Comparison of ENCODE assay signal across 23 mouse cellular contexts in the genomic region with DNA sequence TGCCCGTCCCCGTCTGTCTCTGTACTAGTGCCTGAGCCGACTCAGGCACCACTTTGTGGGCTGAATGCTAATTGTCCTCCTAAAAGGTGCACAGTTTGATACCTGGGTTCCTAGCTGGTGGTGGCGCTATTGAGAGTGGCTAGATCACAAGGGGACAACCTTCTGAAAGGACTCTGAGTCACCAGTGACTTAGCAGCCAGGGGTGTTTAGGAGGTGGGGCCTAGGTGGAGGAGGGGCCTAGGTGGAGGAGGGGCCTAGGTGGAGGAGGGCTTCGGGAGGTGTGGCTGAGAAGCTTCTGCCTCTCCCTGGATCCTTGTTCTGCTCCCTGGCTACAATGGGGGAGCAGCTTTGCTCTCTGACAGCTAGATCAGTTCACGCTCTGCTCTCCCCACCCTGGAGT. TPM values are rescaled to one million over a fixed set of nuclear protein-coding genes. Genes with fewer than 3 reads are reported as not detected.
DNase-seq lines count a peak whose midpoint lies in the region; ATAC-seq lines count a peak whose summit lies in the region.
"Had no signal": no experiment of that assay in that cellular context is flagged by ENCODE, and none has a peak within 500 bp of the region (broad histone marks: within the 10 kb centered on the region; RNA-seq: fewer than 3 reads in every experiment).

No protein-coding gene starts in this region.

- no peak overlapping the region for H3K9ac ChIP-seq in intestine, embryonic 15.5 days
- H3K9ac ChIP-seq in intestine, embryonic 16.5 days (ENCODE audit: low read depth, low read length): no peak overlapping the region
- H3K9ac ChIP-seq in liver, embryonic 13.5 days: no peak overlapping the region
- H3K9ac ChIP-seq: embryonic facial prominence, embryonic 15.5 days; forebrain, embryonic 13.5 days; lung, embryonic 15.5 days had no signal

- no peaks in the 10 kb centered on the region for H3K9me3 ChIP-seq in intestine, embryonic 15.5 days
- H3K9me3 ChIP-seq in intestine, embryonic 16.5 days (ENCODE audit: control insufficient read depth, low read length): no peaks in the 10 kb centered on the region
- no peaks in the 10 kb centered on the region for H3K9me3 ChIP-seq in liver, embryonic 13.5 days (replicated peaks)
- H3K9me3 ChIP-seq in midbrain, embryonic 10.5 days (replicated peaks): no peaks in the 10 kb centered on the region
- H3K9me3 ChIP-seq: embryonic facial prominence, embryonic 15.5 days; forebrain, embryonic 13.5 days; lung, embryonic 15.5 days had no signal

- H3K4me1 ChIP-seq in intestine, embryonic 15.5 days (replicated peaks): 0 out of 2 replicates have a peak, but pooled peaks cover 4% of the 10 kb centered on the region
- no peaks in the 10 kb centered on the region for H3K4me1 ChIP-seq in intestine, embryonic 16.5 days (ENCODE audit: control insufficient read depth, insufficient read depth, low read length)
- H3K4me1 ChIP-seq in liver, embryonic 13.5 days (replicated peaks): peaks cover 26% of the 10 kb centered on the region
- H3K4me1 ChIP-seq in midbrain, embryonic 10.5 days: peaks cover 5% of the 10 kb centered on the region; the same call in 1 of the 2 replicates
- H3K4me1 ChIP-seq: embryonic facial prominence, embryonic 15.5 days; lung, embryonic 15.5 days had no signal

- no peaks in the 10 kb centered on the region for H3K36me3 ChIP-seq in intestine, embryonic 15.5 days
- no peaks in the 10 kb centered on the region for H3K36me3 ChIP-seq in intestine, embryonic 16.5 days (ENCODE audit: control insufficient read depth, insufficient read depth, low read length)
- no peaks in the 10 kb centered on the region for H3K36me3 ChIP-seq in liver, embryonic 13.5 days
- H3K36me3 ChIP-seq in midbrain, embryonic 10.5 days: no peaks in the 10 kb centered on the region
- H3K36me3 ChIP-seq: embryonic facial prominence, embryonic 15.5 days; lung, embryonic 15.5 days had no signal

- 0 out of 2 replicates have a peak, but pooled peaks have one; percentile 17 for ATAC-seq in intestine, embryonic 15.5 days
- no peak for ATAC-seq in intestine, embryonic 16.5 days
- ATAC-seq in liver, embryonic 13.5 days (ENCODE audit: low read depth): peak; percentile 69
- ATAC-seq: forebrain, embryonic 13.5 days had no signal

- DNase-seq in ZHBTc4 (ENCODE audit: low read depth, low spot score): peak; percentile 83
- DNase-seq in liver, embryonic 13.5 days: peak; percentile 25
- DNase-seq in midbrain, embryonic 10.5 days (ENCODE audit: low spot score): no peak
- no peak for DNase-seq in B cell, adult 2 months
- DNase-seq in ovary, postnatal 36 days (ENCODE audit: low spot score): no peak
- DNase-seq in gastrocnemius, postnatal 4 days (ENCODE audit: low spot score in 2 of 2): no peak
- DNase-seq: adrenal gland, adult 2 months; cerebellum, adult 2 months; heart, adult 2 months; heart, postnatal 14 days; kidney, adult 9 months; right cerebral cortex, postnatal 25 days had no signal

- no peak overlapping the region for H3K4me2 ChIP-seq in intestine, embryonic 15.5 days (replicated peaks)
- H3K4me2 ChIP-seq in intestine, embryonic 16.5 days (ENCODE audit: low read depth, low read length): no peak overlapping the region
- no peak overlapping the region for H3K4me2 ChIP-seq in liver, embryonic 13.5 days
- H3K4me2 ChIP-seq: embryonic facial prominence, embryonic 15.5 days; forebrain, embryonic 13.5 days; lung, embryonic 15.5 days had no signal

- WGBS in intestine, embryonic 15.5 days: 84% methylated on average over 6 of the region's 6 CpGs
- 85% methylated on average over 6 of the region's 6 CpGs for WGBS in intestine, embryonic 16.5 days
- 75% methylated on average over 6 of the region's 6 CpGs for WGBS in liver, embryonic 13.5 days (ENCODE audit: insufficient replicate concordance)
- 76% methylated on average over 6 of the region's 6 CpGs for WGBS in midbrain, embryonic 10.5 days

- H3K27me3 ChIP-seq in intestine, embryonic 15.5 days (replicated peaks): no peaks in the 10 kb centered on the region
- no peaks in the 10 kb centered on the region for H3K27me3 ChIP-seq in intestine, embryonic 16.5 days (replicated peaks; ENCODE audit: control insufficient read depth, insufficient read depth, low read length)
- no peaks in the 10 kb centered on the region for H3K27me3 ChIP-seq in liver, embryonic 13.5 days
- H3K27me3 ChIP-seq in midbrain, embryonic 10.5 days (ENCODE audit: low read depth, poor library complexity, severe bottlenecking): no peaks in the 10 kb centered on the region
- H3K27me3 ChIP-seq: embryonic facial prominence, embryonic 15.5 days; forebrain, embryonic 13.5 days; lung, embryonic 15.5 days had no signal

- no peak overlapping the region for H3K4me3 ChIP-seq in intestine, embryonic 15.5 days (replicated peaks)
- no peak overlapping the region for H3K4me3 ChIP-seq in intestine, embryonic 16.5 days (ENCODE audit: low read length)
- no peak overlapping the region for H3K4me3 ChIP-seq in liver, embryonic 13.5 days (replicated peaks)
- H3K4me3 ChIP-seq in midbrain, embryonic 10.5 days: no peak overlapping the region
- H3K4me3 ChIP-seq: embryonic facial prominence, embryonic 15.5 days; forebrain, embryonic 13.5 days; heart, adult 2 months; left cerebral cortex, adult 2 months; lung, embryonic 15.5 days had no signal

- H3K27ac ChIP-seq in intestine, embryonic 15.5 days: no peak overlapping the region
- no peak overlapping the region for H3K27ac ChIP-seq in intestine, embryonic 16.5 days (ENCODE audit: low read length)
- H3K27ac ChIP-seq in liver, embryonic 13.5 days: no peak overlapping the region
- no peak overlapping the region for H3K27ac ChIP-seq in midbrain, embryonic 10.5 days (replicated peaks)
- H3K27ac ChIP-seq: embryonic facial prominence, embryonic 15.5 days; forebrain, embryonic 13.5 days; heart, adult 2 months; left cerebral cortex, adult 2 months; lung, embryonic 15.5 days had no signal

RNA-seq across cellular contexts. Expression of a gene that starts 20.1 kb away (rescaled TPM):
- not detected in 2 replicates for polyA plus RNA-seq in intestine, embryonic 15.5 days (2015; fragmentation: Nextera tagmentation; extraction: Ambion mirVana)
- 0.15 TPM in 1 of 2 replicates, not detected in the other for polyA plus RNA-seq in intestine, embryonic 16.5 days (2015; fragmentation: Nextera tagmentation; extraction: Ambion mirVana)
- not detected in 2 replicates for polyA plus RNA-seq in liver, embryonic 13.5 days (2015; fragmentation: Nextera tagmentation; extraction: Ambion mirVana)
- polyA plus RNA-seq in midbrain, embryonic 10.5 days (2016; fragmentation: Nextera tagmentation; extraction: Ambion mirVana): not detected in 2 replicates
- total RNA-seq in gastrocnemius, postnatal 4 days (2021): under 1 TPM; 0.25 to 0.31 TPM
- total RNA-seq: left cerebral cortex, adult 2 months; megakaryocyte, adult 5-6 weeks; midbrain, postnatal 0 days had no signal
- polyA plus RNA-seq: adrenal gland, adult 2 months; C2C12; embryonic facial prominence, embryonic 15.5 days; forebrain, embryonic 13.5 days; limb, embryonic 11.5 days; midbrain, postnatal 0 days; neural tube, embryonic 11.5 days had no signal

RNA-seq across cellular contexts. Expression of a gene that starts 52.9 kb away (rescaled TPM):
- polyA plus RNA-seq in intestine, embryonic 15.5 days (2015; fragmentation: Nextera tagmentation; extraction: Ambion mirVana): 247 and 298 TPM in 2 replicates
- 379 and 381 TPM in 2 replicates for polyA plus RNA-seq in intestine, embryonic 16.5 days (2015; fragmentation: Nextera tagmentation; extraction: Ambion mirVana)
- polyA plus RNA-seq in liver, embryonic 13.5 days (2015; fragmentation: Nextera tagmentation; extraction: Ambion mirVana): 337 and 409 TPM in 2 replicates
- 63.5 and 66.2 TPM in 2 replicates for polyA plus RNA-seq in midbrain, embryonic 10.5 days (2016; fragmentation: Nextera tagmentation; extraction: Ambion mirVana)
- 10 to 100 TPM; 29.3 to 31.7 TPM for total RNA-seq in gastrocnemius, postnatal 4 days (2021)

Comparison
In these comparisons a context has a peak if more than half of its experiments do, and no peak if none do; other contexts are left out.
1. DNase-seq: peak in ZHBTc4 (single experiment) and liver, embryonic 13.5 days (single experiment); none in midbrain, embryonic 10.5 days (single experiment), B cell, adult 2 months (0 of 2), ovary, postnatal 36 days (single experiment) and gastrocnemius, postnatal 4 days (0 of 2).